Mouse (Mus musculus): Measurements from ENCODE around the gene Serpina1b.

GRCm38 (mm10) chr12:103705547-103705946 lies 124.6 kb downstream of the Serpina1b start:
- TF ChIP-seq CTCF (IDR thresholded peaks at IDR 0.05; ENCODE audit: low read depth) (no peak), EP300 (IDR thresholded peaks at IDR 0.05; ENCODE audit: low read depth) (no peak)
